Mouse (Mus musculus): ENCODE measurements around the gene Rasa2.
A peak's percentile ranks its signal among the peaks of the same experiment; 100 is the strongest.

GRCm38 (mm10) chr9:96491810-96492209 is 139.6 kb downstream of the Rasa2 start:
- peak; percentile 78; the same call in 1 of the 2 replicates for TF ChIP-seq CTCF (IDR thresholded peaks at IDR 0.05; ENCODE audit: extremely low read depth, insufficient read depth, insufficient read length, insufficient replicate concordance)
- no peak for TF ChIP-seq POLR2A (IDR thresholded peaks at IDR 0.05; ENCODE audit: low read depth, low read length)

All from spleen, adult 2 months (tissue).